Mouse (Mus musculus) kidney, postnatal 0 days (tissue): ENCODE results near the gene Kcnh3. TPM values are rescaled to one million over a fixed set of nuclear protein-coding genes. Genes with fewer than 3 reads are reported as not detected.

Experiments used
- ATAC-seq: fragments of 200-750 bp; cut with Nextera tagmentation; replicated peaks from 2 replicates; pipeline ENCODE4 v1.8.0; 2017; ENCODE audit warnings: low read depth, moderate number of reproducible peaks, moderate TSS enrichment, moderate library complexity; ENCODE audit not compliant: low FRiP score
- DNase-seq: peaks from one replicate; pipeline ENCODE4 v3.0.0-alpha.2; 2016; ENCODE audit warnings: low spot score
- H3K27ac ChIP-seq: fragments of 300-500 bp; sonication (generic); 2 replicates; pipeline ENCODE4 v1.5.1; 2014; ENCODE audit warnings: mild to moderate bottlenecking
- H3K27me3 ChIP-seq: fragments of 300-500 bp; sonication (generic); 2 replicates; pipeline ENCODE4 v1.6.1; 2014; ENCODE audit warnings: low read length, mixed read lengths; ENCODE audit not compliant: insufficient read depth
- H3K36me3 ChIP-seq: fragments of 300-500 bp; sonication (generic); 2 replicates; pipeline ENCODE4 v1.6.1; 2014; ENCODE audit warnings: low read length, mixed read lengths; ENCODE audit not compliant: insufficient read depth
- H3K4me1 ChIP-seq: fragments of 300-500 bp; sonication (generic); replicated peaks from 2 replicates; pipeline ENCODE4 v1.6.1; 2014; ENCODE audit warnings: antibody characterized with exemption, low read length, mixed read lengths; ENCODE audit not compliant: insufficient read depth
- H3K4me2 ChIP-seq: fragments of 300-500 bp; sonication (generic); 2 replicates; pipeline ENCODE4 v1.6.1; 2014; ENCODE audit warnings: mild to moderate bottlenecking, low read length, moderate library complexity, mixed read lengths
- H3K4me3 ChIP-seq: fragments of 300-500 bp; sonication (generic); replicated peaks from 2 replicates; pipeline ENCODE4 v1.5.1; 2014; ENCODE audit warnings: low read depth, low read length
- H3K9ac ChIP-seq: fragments of 300-500 bp; sonication (generic); 2 replicates; pipeline ENCODE4 v1.6.1; 2014; ENCODE audit warnings: low read depth, low read length
- H3K9me3 ChIP-seq: fragments of 300-500 bp; sonication (generic); replicated peaks from 2 replicates; pipeline ENCODE4 v1.6.1; 2016; ENCODE audit warnings: low read length, inconsistent platforms, mixed read lengths
- CTCF ChIP-seq: IDR thresholded peaks from 2 replicates; pipeline ENCODE4 v1.5.1; 2016; ENCODE audit warnings: antibody characterized with exemption, low read depth, mild to moderate bottlenecking, moderate library complexity
- WGBS: fragments of 180-500 bp; shearing (Covaris S2); extraction: QIAGEN DNeasy Blood & Tissue Kit; methylation state at CpG from one replicate; pipeline ENCODE4 v1.1.7; 2014; 5-methylcytosine and 5-hydroxymethylcytosine counted together
- polyA plus RNA-seq: library from polyadenylated mRNA; unstranded; fragments of >200 nt; fragmentation: Nextera tagmentation; extraction: Ambion mirVana; gene quantifications from 2 replicates; pipeline ENCODE4 v1.2.1, GENCODE M21; 2015

The Kcnh3 gene
- polyA plus RNA-seq: 0.32 and 0.55 TPM in 2 replicates

DNA sequence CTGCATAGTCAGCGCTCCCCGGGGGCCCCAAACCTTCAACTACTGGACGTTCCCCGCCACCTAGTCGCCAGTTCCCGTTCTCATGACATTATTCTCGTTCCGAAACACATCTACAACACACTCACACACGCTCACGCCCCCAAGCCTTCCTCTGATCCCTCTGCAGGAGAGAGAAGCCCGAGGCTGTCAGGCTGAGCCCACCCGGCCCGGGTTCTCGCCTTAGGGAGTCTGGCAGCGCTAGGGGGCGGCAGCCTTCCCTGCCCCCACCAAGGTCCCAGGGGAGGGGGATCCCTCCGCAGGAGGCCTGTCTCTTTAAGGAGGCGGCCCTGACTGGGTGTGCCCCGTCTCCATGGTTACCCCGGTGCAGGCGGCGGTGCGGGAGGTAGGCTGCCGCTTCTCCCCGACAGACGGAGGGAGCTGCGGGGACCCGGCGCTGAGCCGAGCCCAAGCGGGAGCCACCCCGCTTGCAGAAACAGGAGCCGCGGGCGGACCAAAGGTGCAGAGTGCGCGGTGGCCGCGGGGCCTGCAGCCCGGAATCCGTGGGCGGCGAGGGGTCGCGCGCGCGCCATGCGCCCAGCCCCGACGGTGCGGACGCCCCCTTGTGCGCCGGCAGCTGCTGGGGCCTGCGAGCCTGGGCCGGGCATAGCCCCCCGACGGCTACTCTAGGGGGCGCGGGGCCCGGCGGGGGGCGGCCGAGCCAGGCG, at the start of gene Kcnh3:
Kcnh3 (plus strand) TSS at position 654 of the 704 bp plus-strand sequence.
- peaks cover 64% of the 10 kb centered on the region for H3K27me3 ChIP-seq
- H3K27ac ChIP-seq: no peak within 1 kb of the TSS
- peak within 1 kb of the TSS; percentile 37 for H3K4me3 ChIP-seq
- DNase-seq (peak; percentile 38), ATAC-seq (no peak)
- peaks cover 23% of the 10 kb centered on the region; the same call in 1 of the 2 replicates for H3K4me1 ChIP-seq
- no peaks in the 10 kb centered on the region for H3K36me3 ChIP-seq
- peak within 1 kb of the TSS; percentile 5; the same call in 1 of the 2 replicates for H3K9ac ChIP-seq
- WGBS: 1% methylated on average over 58 of the region's 66 CpGs
- H3K9me3 ChIP-seq: no peaks in the 10 kb centered on the region
- TF ChIP-seq CTCF: 0 out of 2 replicates have a peak, but pooled peaks have one; percentile 2
- H3K4me2 ChIP-seq: peak within 1 kb of the TSS; percentile 74

GRCm38 (mm10) chr15:99179639-99180038, 45.0 kb upstream of the Kcnh3 start:
- ATAC-seq: no peak

DNA sequence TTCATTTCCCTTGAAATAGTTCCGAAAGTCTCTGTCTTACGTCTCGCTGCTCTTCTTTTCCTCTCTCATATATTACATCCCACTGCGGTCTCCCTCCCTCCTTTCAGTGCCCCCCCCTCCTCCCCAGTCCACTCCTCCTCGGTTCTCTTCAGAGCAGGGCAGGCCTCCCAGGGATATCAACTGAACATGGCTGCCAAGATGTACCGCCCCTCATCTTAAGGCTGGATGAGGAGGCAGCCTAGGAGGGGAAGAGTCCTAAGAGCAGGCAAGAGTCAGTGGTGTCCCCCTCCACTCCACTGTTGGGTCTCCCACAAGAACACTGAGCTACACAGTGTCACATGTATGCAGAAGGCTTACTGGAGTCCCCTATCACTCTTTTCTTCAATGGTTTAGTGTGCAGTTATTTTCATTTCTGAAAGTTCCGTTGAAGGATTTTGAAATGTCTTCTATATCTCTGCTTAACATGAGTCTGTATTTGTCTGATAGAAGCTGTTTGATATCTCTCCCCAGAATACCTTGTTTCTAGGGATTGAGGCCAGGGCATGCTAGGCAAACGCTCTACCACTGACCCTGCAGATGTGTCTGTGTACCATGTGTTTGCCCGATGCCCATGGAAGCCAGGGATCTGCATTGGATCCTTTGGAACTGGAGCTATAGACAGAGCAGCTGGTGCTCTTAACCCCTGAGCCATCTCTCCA, 40.3 kb upstream of the Kcnh3 start:
- no peak overlapping the region for H3K4me2 ChIP-seq
- DNase-seq: no peak
- H3K27me3 ChIP-seq: no peaks in the 10 kb centered on the region
- TF ChIP-seq CTCF: no peak
- no peaks in the 10 kb centered on the region for H3K4me1 ChIP-seq
- WGBS: 87% methylated on average over 9 of the region's 9 CpGs
- no peak overlapping the region for H3K27ac ChIP-seq
- no peak overlapping the region for H3K4me3 ChIP-seq
- peaks cover 44% of the 10 kb centered on the region for H3K36me3 ChIP-seq
- ATAC-seq: no peak
- no peak overlapping the region for H3K9ac ChIP-seq
- no peaks in the 10 kb centered on the region for H3K9me3 ChIP-seq

More at GRCm38 (mm10) chr15:99179639-99180038, 45.0 kb upstream of the Kcnh3 start:
- H3K4me3 ChIP-seq: no peak overlapping the region
- H3K27ac ChIP-seq: no peak overlapping the region
- no peak overlapping the region for H3K9ac ChIP-seq
- WGBS: 89% methylated on average over 1 of the region's 2 CpGs
- no peaks in the 10 kb centered on the region for H3K9me3 ChIP-seq
- H3K4me1 ChIP-seq: no peaks in the 10 kb centered on the region
- TF ChIP-seq CTCF: peak; percentile 36; the same call in 1 of the 2 replicates
- DNase-seq: no peak
- H3K27me3 ChIP-seq: no peaks in the 10 kb centered on the region
- H3K4me2 ChIP-seq: no peak overlapping the region
- H3K36me3 ChIP-seq: peaks cover 30% of the 10 kb centered on the region

DNA sequence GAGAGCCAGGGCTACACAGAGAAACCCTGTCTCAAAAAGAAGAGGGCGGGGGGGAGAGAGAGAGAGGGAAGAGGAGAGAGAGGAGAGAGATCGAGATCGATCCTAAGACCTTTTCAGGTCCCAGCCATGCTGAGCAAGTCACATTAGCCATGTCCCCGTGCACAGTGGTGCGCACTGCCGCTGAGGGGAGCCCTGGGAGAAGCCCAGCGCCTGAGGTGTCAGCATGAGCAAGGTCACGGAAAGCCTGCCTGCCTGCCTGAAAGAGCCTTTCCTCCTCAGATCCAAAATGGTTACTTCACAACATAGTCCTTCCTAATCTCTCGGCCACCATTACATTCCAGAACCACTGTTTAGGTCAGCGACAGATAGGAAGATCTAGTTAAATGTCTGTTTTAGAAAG, 30.3 kb upstream of the Kcnh3 start:
- Histone ChIP-seq H3K4me3 (no peak overlapping the region), H3K9ac (no peak overlapping the region), H3K4me2 (no peak overlapping the region), H3K4me1 (no peaks in the 10 kb centered on the region), H3K36me3 (peaks cover 8% of the 10 kb centered on the region; the same call in 1 of the 2 replicates), H3K27ac (no peak overlapping the region), H3K9me3 (no peaks in the 10 kb centered on the region), H3K27me3 (no peaks in the 10 kb centered on the region)
- no peak for ATAC-seq
- no peak for TF ChIP-seq CTCF
- 85% methylated on average over 10 of the region's 10 CpGs for WGBS
- no peak for DNase-seq

GRCm38 (mm10) chr15:99195043-99195442, 29.6 kb upstream of the Kcnh3 start:
- H3K36me3 ChIP-seq: peaks cover 12% of the 10 kb centered on the region; the same call in 1 of the 2 replicates
- H3K9me3 ChIP-seq: no peaks in the 10 kb centered on the region
- no peak overlapping the region for H3K9ac ChIP-seq
- H3K4me3 ChIP-seq: no peak overlapping the region
- 62% methylated on average over 6 of the region's 6 CpGs for WGBS
- no peak for TF ChIP-seq CTCF
- no peak overlapping the region for H3K4me2 ChIP-seq
- no peak for ATAC-seq
- peak; percentile 33 for DNase-seq
- H3K27ac ChIP-seq: no peak overlapping the region
- no peaks in the 10 kb centered on the region for H3K4me1 ChIP-seq
- H3K27me3 ChIP-seq: no peaks in the 10 kb centered on the region

DNA sequence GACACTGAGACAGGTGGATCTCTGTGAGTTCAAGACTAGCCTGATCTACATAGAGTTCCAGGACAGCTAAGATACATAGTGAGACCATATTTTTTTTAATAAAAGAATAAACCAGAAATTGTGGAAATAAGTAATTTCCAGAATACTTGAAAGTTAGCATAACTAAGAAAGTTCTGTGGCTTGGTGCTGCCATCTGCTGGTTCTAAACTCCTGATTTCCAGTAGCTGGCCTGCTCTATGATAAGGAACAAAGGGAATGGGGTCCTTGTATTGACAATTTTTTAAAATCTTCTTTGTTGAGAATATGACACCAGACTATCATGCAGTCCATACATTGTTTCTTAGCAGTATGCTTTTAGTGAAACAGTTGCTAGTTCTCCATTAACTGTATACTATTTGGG, 25.9 kb upstream of the Kcnh3 start:
- no peaks in the 10 kb centered on the region for H3K4me1 ChIP-seq
- H3K4me3 ChIP-seq: no peak overlapping the region
- no peak overlapping the region for H3K27ac ChIP-seq
- no peak overlapping the region for H3K4me2 ChIP-seq
- H3K36me3 ChIP-seq: peaks cover 5% of the 10 kb centered on the region; the same call in 1 of the 2 replicates
- no peak overlapping the region for H3K9ac ChIP-seq
- ATAC-seq (no peak), DNase-seq (peak; percentile 61)
- H3K9me3 ChIP-seq: no peaks in the 10 kb centered on the region
- H3K27me3 ChIP-seq: no peaks in the 10 kb centered on the region
- peak; percentile 67 for TF ChIP-seq CTCF
